Mouse (Mus musculus) R1 (cell line): Measurements from ENCODE around the gene Setd1b.
A peak's percentile ranks its signal among the peaks of the same experiment; 100 is the strongest.

Experiments used
- DNase-seq: peaks from one replicate; pipeline ENCODE4 v3.0.0-alpha.2; 2018; ENCODE audit warnings: low read depth, low spot score

Gene Setd1b

DNA sequence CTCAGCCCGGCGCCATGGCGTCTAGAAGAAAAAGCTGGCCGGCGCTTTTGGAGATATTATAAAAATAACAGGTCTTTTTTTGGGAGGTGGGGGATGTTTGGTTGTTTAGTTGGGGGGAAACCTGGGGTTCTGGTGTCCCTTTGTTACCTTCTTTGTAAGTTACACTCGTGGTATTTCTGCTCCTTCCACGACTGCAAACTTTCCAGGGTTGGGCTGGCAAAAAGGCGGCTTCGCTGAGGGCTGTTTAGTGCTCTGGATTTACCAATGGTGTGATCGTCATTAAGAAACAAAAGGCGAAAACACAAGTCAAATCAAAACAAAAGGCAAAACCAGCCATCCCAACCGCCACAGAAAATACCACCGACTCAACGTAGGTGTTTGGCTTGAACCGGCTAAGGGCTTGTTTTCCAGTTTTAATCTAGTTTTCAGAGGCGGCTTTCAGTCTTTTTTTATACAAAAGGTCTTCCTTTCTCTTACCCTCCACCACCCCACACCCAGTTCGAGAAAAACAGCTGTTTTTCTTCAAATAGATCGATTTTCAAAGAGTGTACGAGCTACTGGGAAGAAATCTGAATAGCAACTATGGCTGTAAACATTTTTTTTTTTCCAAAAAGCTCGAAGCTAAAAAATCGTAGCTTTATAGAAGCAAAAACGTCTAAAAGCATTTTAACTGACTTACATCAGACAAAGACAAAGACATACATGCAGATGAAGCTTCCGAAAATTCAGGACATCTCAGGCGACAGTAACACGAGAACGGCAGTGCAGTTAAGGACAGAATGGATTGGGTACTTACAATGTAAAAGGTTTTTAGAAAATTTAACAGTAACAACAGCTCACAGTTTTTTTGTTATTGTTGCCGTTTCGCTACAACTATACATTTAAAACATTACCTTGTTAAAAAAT lies 2.0 kb upstream of the Setd1b start:
- peak; percentile 56 for DNase-seq

DNA sequence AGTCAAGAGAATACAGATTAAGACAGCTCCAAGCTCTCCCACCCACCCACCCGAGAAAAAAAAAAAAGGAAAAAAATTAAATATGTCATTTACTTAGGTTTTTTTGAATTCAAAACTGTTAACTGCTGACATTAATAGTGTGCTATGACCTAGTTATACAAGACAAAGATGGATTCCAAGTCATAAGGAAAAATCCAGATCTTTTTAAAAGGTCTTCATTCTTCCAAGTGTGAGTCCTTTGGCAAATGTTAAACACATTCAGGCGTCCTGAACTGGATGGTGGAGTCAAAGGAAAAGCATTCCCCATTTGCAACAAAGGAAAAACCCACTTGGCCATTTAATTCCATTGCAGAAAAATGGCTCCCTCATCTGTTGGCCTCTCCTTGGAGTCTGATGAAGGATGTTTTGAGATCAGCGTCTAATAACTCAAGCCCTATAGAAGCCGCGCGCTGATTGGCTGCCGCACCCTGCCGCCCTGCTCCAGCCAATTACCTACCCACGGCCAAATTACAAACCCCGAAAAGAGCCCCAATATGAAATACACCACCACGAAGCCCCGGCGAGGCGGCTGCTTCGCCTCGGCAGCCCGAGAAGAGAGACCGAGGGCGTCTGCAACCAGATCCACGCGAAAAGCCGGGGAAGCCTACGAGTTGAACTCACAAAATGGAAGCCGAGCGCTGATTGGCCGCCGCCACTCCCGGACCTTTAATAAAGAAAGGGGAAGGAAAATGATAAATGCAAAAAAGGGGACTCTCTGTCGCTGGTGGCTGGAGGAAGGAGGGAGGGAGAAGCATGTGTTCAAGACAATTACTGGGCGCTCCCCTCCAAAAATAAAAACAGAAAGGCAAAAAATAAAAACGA lies 1.1 kb upstream of the Setd1b start:
- DNase-seq = peak; percentile 93

DNA sequence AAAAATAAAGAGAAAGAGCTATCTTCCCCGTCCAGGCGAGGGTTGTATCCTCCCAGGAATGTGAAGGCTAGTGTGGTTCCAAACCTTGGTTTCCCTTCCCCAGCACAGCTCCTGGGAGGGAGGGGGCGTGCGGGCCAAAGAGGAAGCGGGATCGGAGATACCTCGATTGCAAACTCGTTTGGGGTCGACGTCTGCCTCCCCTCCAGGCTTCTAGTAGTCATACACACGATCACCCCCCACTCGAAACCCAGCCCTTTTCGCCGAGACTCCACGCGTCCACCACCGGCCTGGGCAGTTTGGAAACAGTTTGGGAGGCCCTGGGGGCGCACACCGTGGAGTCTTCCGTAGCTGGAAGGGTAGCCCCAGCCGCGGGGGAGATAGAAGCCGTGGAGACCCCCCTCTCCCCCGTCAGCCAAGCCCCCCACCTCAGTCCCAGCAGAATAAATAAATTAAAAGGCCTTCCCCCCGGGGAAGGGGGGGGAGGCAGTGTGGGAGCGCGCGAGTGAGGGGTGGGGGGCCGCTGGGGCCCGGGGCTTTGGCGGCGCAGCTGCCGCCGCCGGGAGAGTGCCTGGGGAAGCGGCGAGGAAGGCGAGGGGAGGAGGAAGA lies 335 bp upstream of the Setd1b start:
- DNase-seq = peak; percentile 83

DNA sequence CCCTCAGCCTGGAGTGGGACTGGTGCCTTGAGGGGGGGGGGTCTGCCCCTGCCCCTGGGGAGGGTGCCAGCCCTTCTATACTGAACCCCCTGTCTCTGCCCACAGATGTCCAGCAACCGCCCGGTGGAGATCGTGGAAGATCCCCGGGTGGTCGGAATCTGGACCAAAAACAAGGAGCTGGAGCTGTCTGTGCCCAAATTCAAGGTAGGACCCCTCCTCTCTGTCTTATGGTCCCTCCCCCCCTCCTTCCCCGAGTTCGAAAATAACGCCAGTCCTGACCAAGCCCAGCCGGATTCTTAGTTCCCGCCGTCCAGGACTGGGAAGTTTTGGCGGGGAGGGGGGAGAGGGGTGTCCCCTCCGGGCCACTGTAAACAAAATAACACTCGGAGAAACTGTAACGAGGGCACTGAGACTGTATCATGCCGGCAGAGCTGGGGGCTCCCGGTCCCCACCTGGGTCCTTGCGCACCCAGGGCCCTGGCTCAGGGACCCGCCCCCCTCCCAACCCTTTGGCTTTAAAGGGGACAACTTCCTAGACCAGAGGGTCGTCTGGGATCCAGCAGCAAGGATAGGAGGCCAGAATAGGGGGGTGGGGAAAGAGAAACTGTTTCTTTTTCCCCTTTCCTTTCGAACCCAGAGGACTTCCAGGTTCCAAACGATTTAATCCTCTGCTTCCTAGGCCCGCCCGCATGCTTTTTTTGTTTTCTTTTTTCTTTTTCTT lies 1.4 kb downstream of the Setd1b start:
- no peak for DNase-seq

DNA sequence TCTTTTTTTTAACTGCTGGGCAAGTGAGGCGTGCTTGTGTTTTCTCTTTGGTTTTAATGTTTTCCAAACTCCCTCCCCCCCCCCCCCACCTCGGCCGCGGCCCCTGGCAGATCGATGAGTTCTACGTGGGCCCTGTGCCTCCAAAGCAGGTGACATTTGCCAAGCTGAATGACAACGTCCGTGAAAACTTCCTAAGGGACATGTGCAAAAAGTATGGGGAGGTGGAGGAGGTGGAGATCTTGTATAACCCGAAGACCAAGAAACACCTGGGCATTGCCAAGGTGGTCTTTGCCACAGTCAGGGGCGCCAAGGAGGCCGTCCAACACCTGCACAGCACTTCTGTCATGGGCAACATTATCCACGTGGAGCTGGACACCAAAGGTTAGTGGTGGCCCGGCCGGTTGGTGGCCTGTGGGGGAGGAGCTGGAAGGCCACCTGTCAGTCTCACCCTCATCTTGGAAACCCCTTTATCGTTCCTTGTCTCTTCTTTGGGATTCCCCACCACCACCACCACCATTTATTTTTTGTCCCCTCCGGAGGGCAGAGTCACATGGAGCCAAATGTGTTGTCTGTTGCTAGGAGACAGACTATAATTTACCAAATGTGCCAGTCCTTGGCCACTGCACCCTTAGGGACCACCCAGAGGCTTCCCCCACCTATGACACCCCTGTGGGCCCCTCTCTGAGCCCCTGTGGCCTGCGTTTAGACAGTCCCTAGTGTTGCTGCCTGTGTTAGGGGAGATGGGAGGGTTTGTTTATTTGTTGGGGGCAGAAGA lies 2.2 kb downstream of the Setd1b start:
- DNase-seq = no peak

DNA sequence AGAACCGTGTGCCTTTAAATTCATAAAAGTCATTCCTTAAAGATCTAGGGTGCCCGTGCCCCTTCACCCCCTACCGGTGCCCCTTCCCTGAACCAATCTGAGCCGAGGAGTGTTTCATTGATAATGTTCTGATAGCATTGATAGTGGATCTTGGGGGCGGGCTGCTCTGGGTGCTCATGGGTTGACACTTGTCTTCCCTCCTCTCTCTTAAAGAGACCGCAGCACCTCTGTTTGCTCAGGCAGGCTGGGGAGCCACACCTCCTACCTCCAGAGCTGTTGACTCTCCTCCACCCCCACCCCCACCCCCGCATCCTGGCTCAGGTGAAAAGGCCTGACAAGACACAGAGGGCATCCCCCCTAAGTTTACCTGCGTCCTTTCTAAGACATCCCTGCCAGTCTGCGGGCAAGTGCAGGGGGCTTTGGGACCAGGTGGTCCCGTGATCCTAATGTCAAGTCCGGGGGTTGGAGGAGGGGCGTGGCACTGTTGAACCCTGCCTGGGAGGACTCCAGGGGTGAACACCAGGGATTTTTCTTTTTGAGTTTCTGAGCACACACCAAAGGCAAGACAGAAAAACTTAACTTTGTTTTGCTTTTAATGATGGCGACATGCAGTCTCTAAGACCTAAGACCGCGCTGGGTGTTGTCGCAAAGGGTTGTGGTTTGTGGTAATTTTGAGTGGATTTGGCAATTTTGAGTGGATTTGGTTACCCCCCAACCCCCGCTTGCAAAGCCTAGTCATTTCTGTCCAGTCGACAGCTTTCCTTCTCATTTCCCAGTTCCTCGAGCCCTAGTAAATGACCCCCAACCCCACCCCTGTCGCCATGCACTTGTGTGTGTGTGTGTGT lies 3.0 kb downstream of the Setd1b start:
- DNase-seq = no peak

DNA sequence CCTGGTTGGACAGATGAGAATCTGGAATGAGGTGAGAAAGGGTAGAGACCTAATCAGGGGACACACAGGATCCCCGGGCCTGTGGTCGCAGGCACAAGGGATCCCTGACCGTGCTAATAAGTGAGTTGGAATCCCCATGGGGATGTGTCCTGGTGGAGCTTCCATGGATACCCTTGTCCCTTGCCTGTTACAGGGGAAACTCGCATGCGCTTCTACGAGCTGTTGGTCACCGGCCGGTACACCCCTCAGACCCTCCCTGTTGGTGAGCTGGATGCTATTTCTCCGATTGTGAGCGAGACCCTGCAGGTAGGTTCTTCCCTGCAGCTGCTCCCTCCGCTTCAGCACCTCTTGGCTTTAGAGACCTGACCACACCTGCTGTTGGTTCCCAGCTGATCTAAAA lies 4.4 kb downstream of the Setd1b start:
- no peak for DNase-seq

DNA sequence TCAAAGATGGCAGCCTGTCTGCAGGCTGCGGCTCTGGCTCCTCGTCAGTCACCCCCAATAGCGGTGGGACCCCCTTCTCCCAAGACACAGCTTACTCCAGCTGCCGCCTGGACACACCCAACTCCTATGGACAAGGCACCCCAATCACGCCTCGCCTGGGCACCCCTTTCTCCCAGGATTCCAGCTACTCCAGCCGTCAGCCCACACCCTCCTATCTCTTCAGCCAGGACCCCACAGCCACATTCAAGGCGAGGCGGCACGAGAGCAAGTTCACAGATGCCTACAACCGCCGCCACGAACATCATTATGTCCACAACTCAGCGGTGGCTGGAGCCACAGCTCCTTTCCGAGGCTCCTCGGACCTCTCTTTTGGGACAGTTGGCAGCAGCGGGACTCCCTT lies 5.6 kb downstream of the Setd1b start:
- no peak for DNase-seq

DNA sequence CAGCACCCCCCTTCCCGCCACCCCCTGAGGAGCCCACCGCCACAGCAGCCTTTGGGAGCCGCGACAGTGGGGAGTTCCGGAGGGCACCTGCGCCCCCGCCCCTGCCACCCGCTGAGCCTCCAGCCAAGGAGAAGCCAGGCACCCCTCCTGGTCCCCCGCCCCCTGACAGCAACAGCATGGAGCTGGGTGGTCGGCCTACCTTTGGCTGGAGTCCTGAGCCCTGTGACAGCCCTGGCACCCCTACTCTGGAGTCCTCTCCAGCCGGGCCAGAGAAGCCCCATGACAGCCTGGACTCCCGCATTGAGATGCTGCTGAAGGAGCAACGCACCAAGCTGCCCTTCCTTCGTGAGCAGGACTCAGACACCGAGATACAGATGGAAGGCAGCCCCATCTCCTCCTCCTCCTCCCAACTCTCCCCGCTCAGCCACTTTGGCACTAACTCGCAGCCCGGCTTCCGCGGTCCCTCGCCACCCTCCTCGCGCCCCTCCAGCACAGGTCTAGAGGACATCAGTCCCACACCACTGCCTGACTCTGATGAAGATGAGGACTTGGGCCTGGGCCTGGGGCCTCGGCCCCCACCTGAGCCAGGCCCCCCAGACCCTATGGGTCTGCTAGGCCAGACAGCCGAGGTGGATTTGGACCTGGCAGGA lies 6.2 kb downstream of the Setd1b start:
- DNase-seq = no peak

DNA sequence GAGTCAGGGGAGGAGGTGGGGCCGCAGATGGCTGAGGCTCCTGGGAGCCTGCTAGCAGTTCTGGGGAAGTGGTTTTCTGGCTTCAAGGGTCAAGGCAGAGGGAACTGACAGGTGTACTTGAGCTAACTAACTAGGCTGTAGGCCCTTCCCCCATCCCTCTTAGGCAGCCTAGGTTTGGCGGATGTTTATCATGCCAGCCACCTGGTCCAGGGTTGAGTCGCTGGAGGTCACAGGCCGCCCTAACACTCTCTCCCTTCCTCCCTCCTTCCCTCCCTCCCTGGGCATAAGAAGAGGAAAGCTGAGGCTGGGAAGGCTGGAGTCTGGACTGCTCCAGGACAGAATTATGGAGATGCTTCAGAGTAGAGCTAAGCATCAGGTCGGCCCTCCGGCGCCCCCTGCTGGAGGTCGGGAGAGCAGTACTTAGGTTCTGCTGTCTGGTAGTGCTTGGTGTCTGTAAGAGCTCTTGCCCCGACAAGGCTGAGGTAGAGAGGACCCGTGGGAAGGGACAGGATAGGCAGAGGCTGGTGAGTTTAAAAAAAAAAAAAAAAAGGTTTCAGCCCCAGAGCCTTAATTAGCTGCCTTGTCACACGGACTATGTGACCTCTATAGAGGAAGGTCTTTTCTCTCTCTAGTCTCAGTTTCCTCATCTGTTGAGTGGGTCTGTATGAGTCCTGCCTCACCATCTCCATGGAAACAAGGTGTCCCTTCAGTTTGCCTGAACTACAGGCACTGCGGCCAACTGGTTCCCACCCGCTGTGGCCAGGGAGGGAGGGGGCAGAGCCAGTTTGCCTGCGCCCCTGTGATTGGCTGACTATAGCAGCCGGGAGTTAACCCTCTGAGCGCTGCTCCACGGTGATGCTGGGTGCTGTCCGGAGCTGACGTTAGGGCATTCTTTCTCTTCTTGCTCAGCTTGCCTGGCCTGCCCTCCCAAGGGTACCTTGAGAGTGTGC lies 7.7 kb downstream of the Setd1b start:
- peak; percentile 97 for DNase-seq

DNA sequence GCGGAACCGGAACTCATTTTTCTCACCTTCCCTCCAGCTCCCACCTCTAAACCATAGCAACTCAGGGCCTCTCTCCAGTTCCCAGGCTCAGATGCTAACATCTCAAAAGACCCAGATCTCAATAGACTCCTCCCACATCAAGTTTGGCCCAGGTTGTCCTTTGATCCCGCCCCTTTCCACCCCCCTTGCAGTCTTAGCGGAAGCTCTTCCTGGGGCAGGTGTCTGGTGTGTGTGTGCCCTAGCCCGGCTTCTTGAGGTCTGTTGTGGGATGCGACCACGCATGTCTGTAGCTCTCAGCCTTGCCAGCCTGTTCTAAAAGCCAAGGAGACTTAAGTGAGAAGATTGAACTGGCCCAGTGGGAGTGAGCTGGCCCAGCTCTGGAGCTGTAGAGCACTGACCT lies 8.6 kb downstream of the Setd1b start:
- DNase-seq = peak; percentile 92

DNA sequence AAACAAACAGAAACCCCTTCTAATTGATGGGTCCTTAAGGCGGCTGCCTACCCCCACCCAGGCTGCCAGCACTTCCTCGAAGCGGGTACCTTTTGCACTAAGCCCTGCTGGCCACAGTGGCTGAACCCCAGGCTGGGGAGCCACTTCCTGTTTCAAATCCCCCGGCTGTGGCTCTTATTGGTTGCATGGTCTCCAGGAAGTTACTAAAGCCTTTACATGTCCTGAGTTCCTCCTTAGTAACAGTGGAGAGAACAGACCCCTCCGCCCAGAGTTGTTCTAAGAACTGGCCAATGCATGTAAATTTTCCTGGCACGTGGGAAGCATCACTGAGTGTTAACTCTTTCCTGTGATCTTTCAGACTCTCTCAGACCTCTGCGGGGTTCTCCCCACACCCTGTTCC lies 9.1 kb downstream of the Setd1b start:
- peak; percentile 97 for DNase-seq

DNA sequence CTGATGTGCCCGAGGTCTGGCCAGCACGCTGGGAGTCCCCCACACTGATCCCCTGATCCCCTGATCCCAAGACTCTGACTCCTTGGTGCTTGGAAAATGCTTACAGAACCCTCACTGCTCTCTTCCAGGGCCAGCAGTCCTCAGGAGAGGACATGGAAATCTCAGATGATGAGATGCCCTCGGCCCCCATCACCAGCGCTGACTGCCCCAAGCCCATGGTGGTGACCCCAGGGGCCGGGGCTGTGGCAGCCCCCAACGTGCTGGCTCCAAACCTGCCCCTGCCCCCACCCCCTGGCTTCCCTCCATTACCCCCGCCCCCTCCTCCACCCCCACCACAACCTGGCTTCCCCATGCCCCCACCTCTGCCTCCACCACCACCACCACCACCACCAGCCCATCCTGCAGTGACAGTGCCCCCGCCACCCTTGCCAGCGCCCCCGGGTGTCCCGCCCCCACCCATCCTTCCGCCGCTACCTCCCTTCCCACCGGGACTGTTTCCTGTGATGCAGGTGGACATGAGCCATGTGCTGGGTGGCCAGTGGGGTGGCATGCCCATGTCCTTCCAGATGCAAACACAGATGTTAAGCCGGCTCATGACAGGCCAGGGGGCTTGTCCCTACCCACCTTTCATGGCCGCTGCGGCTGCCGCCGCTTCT lies 9.8 kb downstream of the Setd1b start:
- no peak for DNase-seq

DNA sequence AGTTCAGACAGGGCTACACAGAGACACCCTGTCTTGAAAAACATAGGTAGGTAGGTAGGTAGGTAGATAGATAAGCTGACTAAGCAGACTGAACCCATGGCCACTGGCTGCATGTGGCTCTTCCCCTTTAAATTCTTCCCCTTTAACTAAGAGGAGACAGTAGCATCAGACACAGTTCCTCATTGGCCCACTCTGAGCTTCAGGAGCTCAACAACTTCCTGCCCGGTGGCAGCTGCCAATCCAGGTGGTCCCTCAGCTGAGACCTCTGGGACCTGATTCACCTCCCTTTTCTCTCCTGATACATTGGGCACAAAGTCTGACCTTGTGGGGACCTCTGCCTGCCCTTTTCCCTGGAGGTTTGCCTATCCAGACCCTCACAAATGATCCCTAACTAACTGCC lies 10.9 kb downstream of the Setd1b start:
- DNase-seq = no peak

DNA sequence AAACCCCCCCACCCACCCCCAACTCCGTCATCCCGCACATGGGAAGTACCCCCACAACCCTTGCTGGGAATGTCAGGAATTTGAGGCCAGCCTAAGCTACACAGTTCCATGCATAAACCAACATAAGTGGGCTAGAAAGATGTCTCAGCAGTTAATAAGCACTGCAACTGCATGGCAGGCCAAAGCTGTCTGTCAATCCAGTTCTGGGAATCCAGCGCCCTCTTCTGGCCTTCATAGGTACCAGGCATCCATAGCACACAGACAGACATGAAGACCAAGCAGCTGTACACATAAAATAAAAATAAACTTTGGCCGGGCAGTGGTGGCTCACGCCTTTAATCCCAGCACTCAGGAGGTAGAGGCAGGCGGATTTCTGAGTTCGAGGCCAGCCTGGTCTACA lies 13.4 kb downstream of the Setd1b start:
- DNase-seq = peak; percentile 88

DNA sequence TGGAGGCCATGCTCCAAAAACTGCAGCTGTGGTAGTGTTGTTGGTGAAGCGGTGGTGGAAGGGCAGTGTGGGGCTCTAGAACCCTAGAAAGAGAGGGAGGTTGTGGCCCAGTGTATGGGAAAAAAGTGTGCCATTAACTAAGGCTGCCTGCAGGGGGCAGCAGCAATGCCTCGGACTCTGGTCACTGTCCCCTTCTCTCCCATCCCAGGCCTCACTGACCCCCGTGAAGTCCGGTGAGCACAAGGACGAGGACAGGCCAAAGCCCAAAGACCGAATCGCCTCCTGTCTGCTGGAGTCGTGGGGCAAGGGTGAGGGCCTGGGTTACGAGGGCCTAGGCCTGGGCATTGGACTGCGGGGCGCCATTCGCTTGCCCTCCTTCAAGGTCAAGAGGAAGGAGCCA lies 14.8 kb downstream of the Setd1b start:
- DNase-seq = peak; percentile 55

DNA sequence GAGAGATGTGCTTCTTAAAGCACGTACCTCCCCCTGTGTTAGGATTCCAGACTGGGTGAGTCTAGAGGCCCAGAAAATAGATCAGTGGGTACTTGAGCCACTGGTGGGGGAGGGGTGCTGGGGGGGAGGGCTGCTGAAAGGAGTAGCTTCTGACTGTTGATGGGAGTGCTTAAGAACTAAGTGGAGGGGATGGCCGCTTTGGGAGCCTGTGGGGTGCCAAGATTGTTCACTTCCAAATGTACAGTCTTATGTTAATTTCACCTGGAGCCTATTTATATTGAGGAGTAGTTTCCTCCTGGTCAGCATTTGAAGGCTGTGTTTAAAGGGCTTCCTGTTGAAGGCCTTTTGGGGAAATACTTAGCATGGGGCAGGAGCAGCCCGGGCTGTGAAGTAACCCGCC lies 16.0 kb downstream of the Setd1b start:
- peak; percentile 99 for DNase-seq

DNA sequence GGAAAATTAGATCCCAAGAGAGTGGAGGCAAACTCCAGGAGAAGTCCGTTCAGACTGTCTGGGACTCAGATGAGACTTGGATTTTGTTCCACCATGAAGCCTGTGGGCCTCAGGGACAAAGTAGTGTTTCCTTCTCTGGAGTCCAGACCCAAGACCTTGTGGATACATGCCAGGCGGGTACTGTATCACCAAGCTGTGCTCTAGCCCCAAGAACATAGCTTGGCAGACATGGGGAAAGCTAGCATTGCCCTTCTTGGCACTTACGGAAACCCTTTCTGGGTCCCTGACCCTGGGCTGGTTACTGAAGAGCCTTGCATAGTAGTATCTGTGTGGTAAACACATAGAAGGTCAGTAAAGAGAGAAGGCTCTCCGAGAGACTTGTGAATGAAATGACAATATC lies 17.5 kb downstream of the Setd1b start:
- DNase-seq = no peak
